Mouse (Mus musculus): ENCODE measurements around the gene Cfap73. TPM values are rescaled to one million over a fixed set of nuclear protein-coding genes. Genes with fewer than 3 reads are reported as not detected.

The Cfap73 gene
- polyA plus RNA-seq, 1 experiment from 2014 or later = 1.2 TPM

GRCm38 (mm10) chr5:120588569-120589094 lies 45.4 kb downstream of the Cfap73 start, which contains the start of the genes Tpcn1 and Iqcd:
Tpcn1 (minus strand) TSS chr5:120588673.
Iqcd (plus strand) TSS chr5:120589016.
- peak within 1 kb of the TSS; percentile 77 for H3K4me3 ChIP-seq
- H3K4me2 ChIP-seq (replicated peaks) = peak within 1 kb of the TSS; percentile 94
- ATAC-seq (replicated peaks) = peak; percentile 99
- peaks cover 26% of the 10 kb centered on the region for H3K4me1 ChIP-seq
- no peaks in the 10 kb centered on the region; the same call in 1 of the 2 replicates for H3K36me3 ChIP-seq
- H3K27ac ChIP-seq (replicated peaks) = peak within 1 kb of the TSS; percentile 81
- H3K27me3 ChIP-seq = no peaks in the 10 kb centered on the region
- WGBS = under 1% methylated on average over 35 of the region's 35 CpGs
- H3K9ac ChIP-seq (replicated peaks) = peak within 1 kb of the TSS; percentile 81
- H3K9me3 ChIP-seq = no peaks in the 10 kb centered on the region

DNA sequence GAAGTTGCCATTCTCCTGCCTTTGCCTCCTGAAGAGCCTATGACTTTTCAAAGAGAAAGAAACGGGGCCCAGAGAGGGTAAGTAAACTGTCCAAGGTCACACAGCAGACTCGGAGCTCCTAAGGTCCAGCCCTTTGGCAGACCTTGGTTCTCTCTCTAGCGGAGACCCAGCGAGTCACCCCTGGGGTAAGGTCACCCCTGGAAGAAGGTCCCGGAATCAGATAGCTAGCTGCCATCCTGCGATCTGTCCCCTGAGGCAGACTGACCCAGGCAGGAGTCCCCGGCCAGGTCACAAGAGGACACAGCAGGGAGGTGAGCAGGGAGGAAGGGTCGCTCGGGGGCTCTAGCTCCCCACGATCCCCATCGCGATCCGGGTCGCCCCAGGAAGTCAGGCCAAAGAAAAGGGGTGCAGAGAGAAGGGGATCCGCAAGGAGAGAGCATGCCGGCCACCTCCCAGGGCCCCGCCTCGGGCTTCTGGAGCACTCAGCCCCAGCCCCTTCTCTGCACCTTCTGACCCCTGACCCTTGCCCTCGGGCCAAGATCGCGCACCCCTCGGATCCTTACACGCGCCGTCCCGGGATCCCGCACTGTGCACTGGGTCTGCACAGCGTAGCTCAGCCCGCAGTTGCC lies 46.0 kb downstream of the Cfap73 start:
- Histone ChIP-seq H3K9ac (replicated peaks) (peak overlapping the region; percentile 81), H3K9me3 (no peaks in the 10 kb centered on the region), H3K4me1 (peaks cover 26% of the 10 kb centered on the region), H3K4me2 (replicated peaks) (peak overlapping the region; percentile 94), H3K4me3 (peak overlapping the region; percentile 77), H3K36me3 (peaks cover 3% of the 10 kb centered on the region; the same call in 1 of the 2 replicates), H3K27me3 (no peaks in the 10 kb centered on the region), H3K27ac (replicated peaks) (peak overlapping the region; percentile 81)
- 0 out of 2 replicates have a peak, but pooled peaks have one; percentile 0 for ATAC-seq (replicated peaks)
- 3% methylated on average over 29 of the region's 29 CpGs for WGBS

DNA sequence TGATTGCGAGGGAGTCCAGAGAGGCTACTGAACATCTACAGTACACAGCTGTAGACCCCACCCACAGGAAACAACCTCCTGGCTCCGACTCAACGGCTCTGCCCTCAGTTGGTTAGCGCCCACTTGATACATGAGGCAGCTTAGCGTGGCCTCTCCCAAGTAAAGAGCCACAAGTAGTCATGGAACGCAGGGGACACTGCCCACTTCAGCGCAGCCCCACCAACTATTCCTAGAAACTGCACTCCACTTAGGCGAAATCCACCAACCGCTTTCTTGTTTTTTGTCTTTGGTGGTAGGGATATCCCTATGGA lies 46.5 kb downstream of the Cfap73 start:
- WGBS = 28% methylated on average over 9 of the region's 9 CpGs
- peaks cover 26% of the 10 kb centered on the region for H3K4me1 ChIP-seq
- no peak for ATAC-seq (replicated peaks)
- H3K27me3 ChIP-seq = no peaks in the 10 kb centered on the region
- H3K9ac ChIP-seq (replicated peaks) = peak overlapping the region; percentile 81
- H3K9me3 ChIP-seq = no peaks in the 10 kb centered on the region
- H3K4me3 ChIP-seq = peak overlapping the region; percentile 77
- no peak overlapping the region for H3K27ac ChIP-seq (replicated peaks)
- peaks cover 3% of the 10 kb centered on the region; the same call in 1 of the 2 replicates for H3K36me3 ChIP-seq
- peak overlapping the region; percentile 94 for H3K4me2 ChIP-seq (replicated peaks)

DNA sequence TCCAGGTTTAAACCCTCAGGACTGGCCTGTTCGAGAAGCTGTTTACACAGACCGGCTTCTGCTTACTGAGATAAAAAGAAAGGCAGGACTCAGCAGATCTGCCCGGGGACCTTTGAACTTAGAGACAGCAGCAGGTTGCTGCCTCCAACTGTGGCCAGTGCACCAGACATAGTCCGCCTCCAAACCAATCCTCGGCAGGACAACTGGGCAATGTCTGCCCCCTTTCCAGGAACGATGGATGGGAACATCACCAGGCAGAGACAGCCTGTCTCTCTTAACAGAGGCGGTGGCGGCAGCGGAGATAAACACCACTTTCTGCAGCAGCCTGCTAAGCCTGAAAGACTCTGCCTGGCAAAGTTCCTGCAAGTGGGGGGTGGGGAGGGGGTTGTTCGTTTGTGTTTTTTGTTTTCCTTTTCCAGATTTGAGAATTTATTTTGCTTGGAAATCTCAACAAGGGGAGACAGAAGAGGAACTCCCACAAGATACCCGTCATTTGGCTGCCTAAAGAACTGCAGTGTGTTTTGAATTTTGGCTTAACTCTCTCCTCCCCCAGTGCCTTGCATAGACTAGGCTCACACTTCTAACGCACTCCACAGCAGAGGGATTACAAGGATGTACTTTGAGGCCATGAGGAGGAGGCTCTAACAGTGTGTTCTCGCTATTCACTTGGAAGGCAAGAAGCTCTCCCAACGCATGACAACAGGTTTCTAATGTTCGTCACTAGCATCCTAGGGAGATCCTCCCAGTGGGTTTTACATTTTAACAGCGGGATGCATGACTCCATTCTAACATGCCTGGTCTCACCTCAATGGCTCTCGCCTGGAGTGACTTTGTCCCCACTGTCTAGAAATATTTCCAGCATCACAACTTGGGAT lies 47.1 kb downstream of the Cfap73 start:
- peaks cover 3% of the 10 kb centered on the region; the same call in 1 of the 2 replicates for H3K36me3 ChIP-seq
- peaks cover 26% of the 10 kb centered on the region for H3K4me1 ChIP-seq
- H3K9me3 ChIP-seq = no peaks in the 10 kb centered on the region
- peak overlapping the region; percentile 77 for H3K4me3 ChIP-seq
- H3K27me3 ChIP-seq = no peaks in the 10 kb centered on the region
- peak overlapping the region; percentile 94 for H3K4me2 ChIP-seq (replicated peaks)
- ATAC-seq (replicated peaks) = no peak
- WGBS = 9% methylated on average over 17 of the region's 17 CpGs
- no peak overlapping the region for H3K9ac ChIP-seq (replicated peaks)
- H3K27ac ChIP-seq (replicated peaks) = no peak overlapping the region

- 42% methylated on average over 15 of the region's 15 CpGs for WGBS
- H3K9ac ChIP-seq (replicated peaks) = no peak overlapping the region
- H3K27ac ChIP-seq (replicated peaks) = no peak overlapping the region
- ATAC-seq (replicated peaks) = no peak
- no peak overlapping the region for H3K4me3 ChIP-seq
- peaks cover 3% of the 10 kb centered on the region; the same call in 1 of the 2 replicates for H3K36me3 ChIP-seq
- H3K9me3 ChIP-seq = no peaks in the 10 kb centered on the region
- H3K4me2 ChIP-seq (replicated peaks) = no peak overlapping the region
- H3K4me1 ChIP-seq = peaks cover 31% of the 10 kb centered on the region
- H3K27me3 ChIP-seq = no peaks in the 10 kb centered on the region
Measured at GRCm38 (mm10) chr5:120584968-120585367, 49.1 kb downstream of the Cfap73 start.

DNA sequence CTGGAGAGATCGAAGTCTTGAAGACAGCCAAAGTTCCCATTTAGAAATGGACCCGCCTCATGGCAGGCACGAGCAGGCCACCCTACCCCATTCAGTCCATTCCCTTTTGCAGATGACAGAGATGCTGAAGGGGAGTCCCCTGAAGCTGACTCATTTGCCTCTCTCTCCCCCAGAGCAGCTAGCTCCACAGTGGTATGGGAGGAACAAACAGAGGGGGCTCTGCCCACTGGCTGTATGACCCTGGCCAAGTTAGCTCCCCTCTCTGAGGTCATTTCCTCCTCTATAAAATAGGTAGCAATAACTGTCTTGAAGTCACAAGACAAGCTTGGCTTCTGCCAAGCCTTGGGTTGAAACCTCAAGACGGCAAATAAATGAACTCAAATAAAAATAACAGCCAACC lies 50.5 kb downstream of the Cfap73 start:
- ATAC-seq (replicated peaks) = no peak
- H3K9ac ChIP-seq (replicated peaks) = no peak overlapping the region
- WGBS = 94% methylated on average over 4 of the region's 4 CpGs
- H3K4me1 ChIP-seq = peaks cover 40% of the 10 kb centered on the region
- H3K4me3 ChIP-seq = no peak overlapping the region
- H3K9me3 ChIP-seq = no peaks in the 10 kb centered on the region
- H3K36me3 ChIP-seq = peaks cover 3% of the 10 kb centered on the region; the same call in 1 of the 2 replicates
- H3K4me2 ChIP-seq (replicated peaks) = no peak overlapping the region
- H3K27ac ChIP-seq (replicated peaks) = no peak overlapping the region
- H3K27me3 ChIP-seq = no peaks in the 10 kb centered on the region

- no peak for ATAC-seq (replicated peaks)
- H3K4me3 ChIP-seq = no peak overlapping the region
- H3K9me3 ChIP-seq = no peaks in the 10 kb centered on the region
- no peak overlapping the region for H3K27ac ChIP-seq (replicated peaks)
- H3K27me3 ChIP-seq = no peaks in the 10 kb centered on the region
- WGBS = 91% methylated on average over 9 of the region's 9 CpGs
- no peak overlapping the region for H3K4me2 ChIP-seq (replicated peaks)
- H3K36me3 ChIP-seq = peaks cover 3% of the 10 kb centered on the region; the same call in 1 of the 2 replicates
- H3K4me1 ChIP-seq = peaks cover 30% of the 10 kb centered on the region
- H3K9ac ChIP-seq (replicated peaks) = no peak overlapping the region
Measured at GRCm38 (mm10) chr5:120582002-120582401, 52.0 kb downstream of the Cfap73 start.

DNA sequence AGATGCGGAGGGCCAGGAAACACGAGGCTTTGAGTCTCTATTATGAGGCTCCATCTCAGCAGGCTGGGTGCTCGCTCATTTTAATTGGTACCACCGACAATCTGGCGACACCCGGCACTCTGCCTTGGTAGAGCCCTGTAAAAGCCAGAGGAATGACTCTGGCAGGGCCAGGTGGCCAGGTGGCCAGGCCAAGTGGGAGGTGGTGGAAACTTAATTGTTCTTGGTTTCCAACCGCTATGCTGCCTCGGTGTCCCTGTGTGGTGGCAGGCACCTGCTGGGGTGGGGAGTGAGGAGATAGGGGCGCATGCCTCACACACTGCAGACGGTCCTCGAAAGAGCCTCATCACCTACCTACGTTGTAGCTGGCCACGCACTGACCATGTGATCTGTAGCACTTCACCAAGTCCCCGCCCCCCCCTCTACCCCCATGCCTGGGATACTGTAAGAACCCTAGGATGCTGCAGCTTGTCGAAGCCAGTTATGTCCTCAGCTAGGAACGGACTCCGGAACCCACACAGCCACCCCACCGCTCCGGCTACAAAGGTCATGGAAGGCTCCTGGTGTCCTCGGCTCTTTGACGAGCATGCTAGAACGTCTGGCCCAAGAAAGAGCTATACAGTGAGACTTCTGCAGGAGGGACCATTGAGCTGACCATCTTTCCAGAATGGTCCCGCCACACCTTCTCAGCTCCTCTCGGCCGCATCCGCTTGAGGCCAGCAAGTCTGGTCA lies 54.0 kb downstream of the Cfap73 start:
- no peak; the same call in 1 of the 2 replicates for ATAC-seq (replicated peaks)
- H3K27ac ChIP-seq (replicated peaks) = peak overlapping the region; percentile 78
- H3K9me3 ChIP-seq = no peaks in the 10 kb centered on the region
- no peaks in the 10 kb centered on the region for H3K27me3 ChIP-seq
- no peak overlapping the region for H3K9ac ChIP-seq (replicated peaks)
- peaks cover 3% of the 10 kb centered on the region; the same call in 1 of the 2 replicates for H3K36me3 ChIP-seq
- no peak overlapping the region for H3K4me2 ChIP-seq (replicated peaks)
- H3K4me3 ChIP-seq = no peak overlapping the region
- 79% methylated on average over 26 of the region's 26 CpGs for WGBS
- H3K4me1 ChIP-seq = peaks cover 25% of the 10 kb centered on the region

DNA sequence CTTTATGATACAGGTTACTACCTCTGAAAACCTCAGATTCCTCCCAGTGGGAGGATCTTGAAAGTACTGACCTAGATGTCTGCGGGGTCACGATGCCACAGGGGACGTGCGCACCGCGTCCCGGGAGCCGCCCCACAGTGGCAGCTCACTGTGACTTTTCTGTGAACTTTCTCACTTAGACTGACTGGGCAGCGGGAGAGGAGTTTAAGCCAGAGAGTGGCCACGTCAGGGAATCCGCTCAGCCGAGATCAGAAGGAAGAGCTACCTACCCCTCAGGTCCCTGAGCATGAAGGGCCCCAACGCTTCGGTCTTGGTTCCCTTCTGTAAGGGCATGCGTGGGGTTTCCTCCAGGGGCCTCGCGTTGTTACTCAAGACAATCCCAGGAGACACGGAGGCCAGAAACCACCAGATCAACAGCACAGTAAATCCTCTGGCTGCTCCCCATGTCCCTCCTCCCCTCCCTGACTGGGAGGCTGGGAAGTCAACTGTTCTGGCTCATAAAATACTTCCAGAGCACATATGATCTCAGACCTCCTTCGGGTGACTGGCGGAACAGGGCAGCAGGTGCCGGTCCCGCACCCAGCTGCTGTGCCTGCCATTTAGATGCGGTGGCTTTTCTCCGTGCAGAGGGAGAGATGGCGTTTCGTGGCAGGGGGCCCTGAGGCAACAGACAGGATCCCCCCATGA lies 54.7 kb downstream of the Cfap73 start:
- no peak overlapping the region for H3K4me3 ChIP-seq
- H3K9ac ChIP-seq (replicated peaks) = no peak overlapping the region
- no peaks in the 10 kb centered on the region for H3K27me3 ChIP-seq
- H3K36me3 ChIP-seq = peaks cover 3% of the 10 kb centered on the region; the same call in 1 of the 2 replicates
- H3K4me2 ChIP-seq (replicated peaks) = no peak overlapping the region
- H3K9me3 ChIP-seq = no peaks in the 10 kb centered on the region
- peak; percentile 32; the same call in 1 of the 2 replicates for ATAC-seq (replicated peaks)
- H3K4me1 ChIP-seq = peaks cover 23% of the 10 kb centered on the region
- peak overlapping the region; percentile 78 for H3K27ac ChIP-seq (replicated peaks)
- WGBS = 65% methylated on average over 26 of the region's 26 CpGs

- Histone ChIP-seq H3K9me3 (no peaks in the 10 kb centered on the region), H3K4me3 (no peak overlapping the region), H3K4me1 (peaks cover 23% of the 10 kb centered on the region), H3K27me3 (no peaks in the 10 kb centered on the region), H3K9ac (replicated peaks) (no peak overlapping the region), H3K36me3 (peaks cover 3% of the 10 kb centered on the region; the same call in 1 of the 2 replicates), H3K27ac (replicated peaks) (0 out of 2 replicates have a peak overlapping the region, but pooled peaks have one; percentile 9), H3K4me2 (replicated peaks) (no peak overlapping the region)
- ATAC-seq (replicated peaks) = no peak
- 58% methylated on average over 12 of the region's 12 CpGs for WGBS
Measured at GRCm38 (mm10) chr5:120578504-120579081, 55.4 kb downstream of the Cfap73 start.

Data from forebrain, embryonic 15.5 days (tissue).